Mouse (Mus musculus) bone marrow macrophage, adult 2 months (primary cell): ENCODE data around the gene Spem1. TPM values are rescaled to one million over a fixed set of nuclear protein-coding genes. Genes with fewer than 3 reads are reported as not detected.

Experiments
- H3K27ac ChIP-seq: 2 replicates; pipeline ENCODE4 v1.5.1; 2012; ENCODE audit warnings: low read depth, low read length; ENCODE audit not compliant: insufficient read depth
- H3K4me1 ChIP-seq: 2 replicates; pipeline ENCODE4 v1.6.1; 2012; ENCODE audit warnings: low read length; ENCODE audit not compliant: control insufficient read depth, insufficient read depth
- H3K4me3 ChIP-seq: 2 replicates; pipeline ENCODE4 v1.5.1; 2012; ENCODE audit warnings: mild to moderate bottlenecking, low read length, moderate library complexity; ENCODE audit not compliant: insufficient read depth
- CTCF ChIP-seq: IDR thresholded peaks from 2 replicates; pipeline ENCODE4 v1.5.1; 2012; ENCODE audit warnings: low read depth, mild to moderate bottlenecking, low read length, moderate library complexity
- POLR2A ChIP-seq: IDR thresholded peaks from 2 replicates; pipeline ENCODE4 v1.6.1; 2012; ENCODE audit warnings: mild to moderate bottlenecking, low read depth, low read length, borderline replicate concordance
- polyA plus RNA-seq: library from polyadenylated mRNA; stranded (reverse); fragments of >200 nt; gene quantifications from 2 replicates; pipeline ENCODE4 v1.2.4, GENCODE M21; 2012; ENCODE audit not compliant: missing spikeins, insufficient read depth, insufficient read length

Gene Spem1
- polyA plus RNA-seq, 1 experiment: not detected

DNA sequence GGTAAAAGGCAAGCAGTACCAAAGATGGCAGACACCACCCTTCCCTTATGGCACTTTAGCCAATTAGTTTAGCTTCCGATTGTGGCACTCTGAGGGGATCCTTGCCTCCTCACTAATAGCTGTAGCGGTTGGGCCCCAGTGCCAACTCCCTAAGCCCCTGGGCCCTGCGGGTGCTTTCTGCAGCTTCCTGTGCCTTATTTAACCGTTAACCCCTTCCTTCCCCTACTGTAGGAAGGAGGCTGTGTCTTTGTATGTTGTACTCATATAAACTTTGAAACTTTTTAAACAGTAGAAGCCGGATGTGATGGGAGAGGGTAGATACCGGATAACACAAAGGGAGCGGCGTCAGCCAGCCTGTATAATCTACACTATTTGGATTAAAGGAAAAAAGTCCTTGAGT lies 28.8 kb upstream of the Spem1 start:
- peaks cover 20% of the 10 kb centered on the region for H3K4me1 ChIP-seq
- H3K4me3 ChIP-seq: no peak overlapping the region
- TF ChIP-seq CTCF: no peak
- no peak for TF ChIP-seq POLR2A
- no peak overlapping the region for H3K27ac ChIP-seq

DNA sequence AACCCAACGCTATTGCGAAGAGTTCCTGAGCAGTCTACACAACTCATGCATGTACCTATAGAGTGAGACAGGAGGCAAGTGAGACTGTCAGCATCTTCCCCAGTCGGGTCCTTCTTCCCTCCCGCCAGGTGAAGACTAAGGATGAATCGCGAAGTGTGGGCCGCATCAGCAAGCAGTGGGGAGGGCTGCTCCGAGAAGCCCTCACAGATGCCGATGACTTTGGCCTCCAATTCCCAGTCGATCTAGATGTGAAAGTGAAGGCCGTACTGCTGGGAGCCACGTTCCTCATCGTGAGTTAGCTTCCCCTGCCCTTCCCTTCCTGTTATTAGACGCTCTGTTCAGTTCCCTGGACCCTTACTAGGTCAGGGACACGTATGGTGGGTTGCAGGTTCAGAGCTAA lies 27.9 kb upstream of the Spem1 start:
- TF ChIP-seq CTCF: no peak
- TF ChIP-seq POLR2A: no peak
- Histone ChIP-seq H3K4me3 (no peak overlapping the region), H3K4me1 (peaks cover 27% of the 10 kb centered on the region), H3K27ac (peak overlapping the region; percentile 65)

GRCm38 (mm10) chr11:69849128-69849527 lies 27.1 kb upstream of the Spem1 start:
- peaks cover 27% of the 10 kb centered on the region for H3K4me1 ChIP-seq
- TF ChIP-seq CTCF (no peak), POLR2A (no peak)
- no peak overlapping the region; the same call in 1 of the 2 replicates for H3K4me3 ChIP-seq
- peak overlapping the region; percentile 65 for H3K27ac ChIP-seq

- TF ChIP-seq CTCF: no peak
- Histone ChIP-seq H3K4me3 (no peak overlapping the region), H3K4me1 (peaks cover 31% of the 10 kb centered on the region), H3K27ac (no peak overlapping the region)
These were observed 26.0 kb upstream of the Spem1 start for GRCm38 (mm10) chr11:69848021-69848420.

GRCm38 (mm10) chr11:69846738-69847688 lies 25.0 kb upstream of the Spem1 start:
- TF ChIP-seq CTCF (no peak), POLR2A (no peak)
- Histone ChIP-seq H3K4me1 (peaks cover 35% of the 10 kb centered on the region), H3K4me3 (peak overlapping the region; percentile 69), H3K27ac (no peak overlapping the region)

GRCm38 (mm10) chr11:69846198-69846680 lies 24.3 kb upstream of the Spem1 start, which contains the start of gene Plscr3:
Plscr3 (plus strand) TSS chr11:69846376.
- Histone ChIP-seq H3K27ac (peak within 1 kb of the TSS; percentile 72), H3K4me3 (peak within 1 kb of the TSS; percentile 69), H3K4me1 (peaks cover 35% of the 10 kb centered on the region)
- no peak for TF ChIP-seq CTCF
- TF ChIP-seq POLR2A: no peak

- Histone ChIP-seq H3K4me3 (peak overlapping the region; percentile 74), H3K27ac (peak overlapping the region; percentile 62), H3K4me1 (peaks cover 14% of the 10 kb centered on the region)
- TF ChIP-seq POLR2A (no peak), CTCF (no peak)
These were observed 16.7 kb upstream of the Spem1 start for GRCm38 (mm10) chr11:69838714-69839104.

- Histone ChIP-seq H3K27ac (peak within 1 kb of the TSS; percentile 62), H3K4me1 (peaks cover 10% of the 10 kb centered on the region), H3K4me3 (peak within 1 kb of the TSS; percentile 74)
- TF ChIP-seq POLR2A (no peak), CTCF (no peak)
These were observed 16.2 kb upstream of the Spem1 start, which contains the start of gene Tmem256 for GRCm38 (mm10) chr11:69837952-69838713. Tmem256 (plus strand) TSS chr11:69838514.

DNA sequence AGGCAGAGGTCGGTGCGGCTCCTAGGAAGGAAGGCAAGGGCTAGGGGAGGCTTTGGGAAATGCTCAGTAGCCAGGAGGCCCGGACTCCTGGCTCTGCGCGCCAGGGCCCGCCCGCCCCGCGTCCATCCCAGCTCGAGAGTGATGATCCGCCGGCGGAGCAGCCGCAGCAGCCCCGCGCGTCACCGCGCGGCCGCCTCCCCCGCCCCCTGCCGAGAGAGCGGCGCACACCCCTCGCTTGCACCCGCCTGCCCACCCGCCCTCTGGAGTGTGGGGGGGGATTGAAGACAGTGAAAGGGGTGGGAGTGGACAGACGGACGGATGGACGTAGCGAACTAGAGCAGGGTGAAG lies 15.6 kb upstream of the Spem1 start, which contains the start of gene Nlgn2:
TSS of gene Nlgn2 (minus strand) at position 181 of the 348 bp plus-strand sequence.
- no peak for TF ChIP-seq POLR2A
- TF ChIP-seq CTCF: no peak
- Histone ChIP-seq H3K4me1 (peaks cover 6% of the 10 kb centered on the region), H3K4me3 (peak within 1 kb of the TSS; percentile 74), H3K27ac (peak within 1 kb of the TSS; percentile 62)
